Mouse (Mus musculus): ENCODE results near the gene Hddc3. TPM values are rescaled to one million over a fixed set of nuclear protein-coding genes. Genes with fewer than 3 reads are reported as not detected.
"Not testable (repeated sequence)": the region's sequence is repeated elsewhere in the genome, so short reads cannot be mapped to it uniquely, and the experiment has no call there.

The Hddc3 gene
- polyA plus RNA-seq, 1 experiment from 2014 or later, result 8.6 TPM

DNA sequence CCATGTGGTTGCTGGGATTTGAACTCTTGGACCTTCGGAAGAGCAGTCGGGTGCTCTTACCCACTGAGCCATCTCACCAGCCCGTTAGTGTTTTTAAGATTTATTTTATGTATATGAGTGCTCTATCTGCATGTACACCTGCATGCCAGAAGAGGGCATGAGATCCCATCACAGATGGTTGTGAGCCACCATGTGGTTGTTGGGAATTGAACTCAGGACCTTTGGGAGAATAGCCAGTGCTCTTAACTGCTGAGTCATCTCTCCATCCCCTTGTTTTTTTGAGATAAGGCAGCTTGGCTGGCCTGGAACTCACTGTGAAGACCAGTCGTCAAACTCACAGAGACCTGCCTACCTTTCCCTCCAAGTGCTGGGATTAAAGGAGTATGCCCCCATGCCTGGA lies 53.5 kb downstream of the Hddc3 start:
- H3K4me2 ChIP-seq (replicated peaks; ENCODE audit: low read depth); H3K4me3 ChIP-seq (ENCODE audit: low read depth, low read length); H3K9ac ChIP-seq (ENCODE audit: low read length); H3K9me3 ChIP-seq (ENCODE audit: control insufficient read depth, low read length); ATAC-seq (ENCODE audit: low FRiP score, low TSS enrichment); H3K27ac ChIP-seq (replicated peaks); H3K4me1 ChIP-seq (replicated peaks; ENCODE audit: control insufficient read depth, insufficient read depth); H3K27me3 ChIP-seq (ENCODE audit: control insufficient read depth, insufficient read depth, low read length); DNase-seq (ENCODE audit: low spot score): not testable (repeated sequence)
- H3K36me3 ChIP-seq (ENCODE audit: control insufficient read depth, insufficient read depth, low read length), result peaks cover 32% of the 10 kb centered on the region
- TF ChIP-seq CTCF (IDR thresholded peaks at IDR 0.05; ENCODE audit: low read depth), result peak; percentile 59
- WGBS, result 88% methylated on average over 4 of the region's 4 CpGs

DNA sequence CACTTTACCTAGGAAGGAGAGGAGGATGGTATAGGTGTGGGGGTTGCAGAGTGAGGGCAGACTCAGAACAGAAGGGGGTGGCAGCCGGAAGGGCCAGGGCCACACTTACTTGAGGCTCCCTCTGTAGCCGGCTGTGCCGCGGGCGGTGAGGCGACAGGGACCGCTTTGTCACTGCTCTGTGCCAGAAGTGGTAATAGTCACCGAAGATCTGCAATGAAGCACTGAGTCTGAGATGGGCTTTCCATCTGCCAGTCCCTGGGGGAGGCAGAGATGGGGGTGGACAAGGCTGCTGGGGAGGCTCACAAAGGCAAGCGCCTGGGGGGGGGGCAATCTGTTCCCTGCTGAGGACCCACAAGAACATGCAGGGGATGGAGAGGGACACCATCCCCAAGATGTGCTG lies 55.1 kb downstream of the Hddc3 start:
- TF ChIP-seq EP300 (optimal IDR thresholded peaks at IDR 0.05) (no peak), CTCF (IDR thresholded peaks at IDR 0.05; ENCODE audit: low read depth) (no peak)
- Histone ChIP-seq H3K4me2 (replicated peaks; ENCODE audit: low read depth) (no peak overlapping the region), H3K27me3 (ENCODE audit: control insufficient read depth, insufficient read depth, low read length) (no peaks in the 10 kb centered on the region), H3K4me1 (replicated peaks; ENCODE audit: control insufficient read depth, insufficient read depth) (peaks cover 4% of the 10 kb centered on the region; the same call in 1 of the 2 replicates), H3K27ac (replicated peaks) (no peak overlapping the region), H3K36me3 (ENCODE audit: control insufficient read depth, insufficient read depth, low read length) (peaks cover 19% of the 10 kb centered on the region), H3K9me3 (ENCODE audit: control insufficient read depth, low read length) (no peaks in the 10 kb centered on the region), H3K4me3 (ENCODE audit: low read depth, low read length) (no peak overlapping the region), H3K9ac (ENCODE audit: low read length) (no peak overlapping the region)
- DNase-seq (ENCODE audit: low spot score) (no peak), ATAC-seq (ENCODE audit: low FRiP score, low TSS enrichment) (no peak)
- WGBS, result 97% methylated on average over 9 of the region's 9 CpGs

DNA sequence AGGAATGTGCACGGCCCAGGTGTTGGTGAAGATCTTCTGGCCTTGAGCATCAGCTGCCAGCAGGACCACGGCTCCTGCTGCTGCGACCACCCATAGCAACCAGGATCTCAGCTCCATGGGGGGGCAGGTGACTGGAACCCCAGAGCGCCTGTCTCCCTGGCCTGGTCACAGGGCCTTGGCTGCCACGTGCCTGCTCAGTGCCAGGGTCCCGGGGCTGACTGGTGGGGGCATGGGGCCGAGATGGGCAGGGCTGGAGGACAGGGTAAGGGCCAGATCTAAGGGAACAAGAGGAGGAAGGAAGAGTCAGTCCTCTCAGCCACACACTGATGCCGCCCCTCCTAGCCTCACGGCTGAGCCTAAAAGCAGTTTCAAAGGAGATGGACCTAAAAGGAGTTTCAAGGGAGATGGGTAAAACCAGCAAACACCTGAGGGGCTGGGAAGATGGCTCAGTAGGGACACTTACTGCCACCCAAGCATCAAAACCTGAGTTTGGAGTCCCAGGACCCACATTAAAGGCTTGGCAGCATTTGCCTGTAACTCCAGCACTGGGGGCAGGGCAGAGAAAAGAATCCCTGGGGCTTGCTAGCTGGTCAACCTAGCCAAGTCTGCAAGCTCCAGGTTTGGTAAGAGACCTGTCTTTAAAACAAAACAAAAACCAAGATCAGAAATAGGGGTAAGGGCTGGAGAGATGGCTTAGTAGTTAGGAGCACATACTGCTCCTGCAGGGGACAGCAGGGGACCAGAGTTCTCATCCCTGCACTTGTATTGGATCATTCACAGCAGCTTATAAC lies 55.9 kb downstream of the Hddc3 start:
- no peak overlapping the region for H3K9ac ChIP-seq (ENCODE audit: low read length)
- H3K9me3 ChIP-seq (ENCODE audit: control insufficient read depth, low read length), result no peaks in the 10 kb centered on the region
- no peak overlapping the region for H3K4me3 ChIP-seq (ENCODE audit: low read depth, low read length)
- H3K27ac ChIP-seq (replicated peaks), result no peak overlapping the region
- no peak overlapping the region for H3K4me2 ChIP-seq (replicated peaks; ENCODE audit: low read depth)
- H3K27me3 ChIP-seq (ENCODE audit: control insufficient read depth, insufficient read depth, low read length), result no peaks in the 10 kb centered on the region
- peak; percentile 18 for TF ChIP-seq CTCF (IDR thresholded peaks at IDR 0.05; ENCODE audit: low read depth)
- TF ChIP-seq EP300 (optimal IDR thresholded peaks at IDR 0.05), result no peak
- peaks cover 4% of the 10 kb centered on the region; the same call in 1 of the 2 replicates for H3K4me1 ChIP-seq (replicated peaks; ENCODE audit: control insufficient read depth, insufficient read depth)
- DNase-seq (ENCODE audit: low spot score), result no peak
- WGBS, result 82% methylated on average over 9 of the region's 9 CpGs
- H3K36me3 ChIP-seq (ENCODE audit: control insufficient read depth, insufficient read depth, low read length), result peaks cover 16% of the 10 kb centered on the region
- no peak for ATAC-seq (ENCODE audit: low FRiP score, low TSS enrichment)

DNA sequence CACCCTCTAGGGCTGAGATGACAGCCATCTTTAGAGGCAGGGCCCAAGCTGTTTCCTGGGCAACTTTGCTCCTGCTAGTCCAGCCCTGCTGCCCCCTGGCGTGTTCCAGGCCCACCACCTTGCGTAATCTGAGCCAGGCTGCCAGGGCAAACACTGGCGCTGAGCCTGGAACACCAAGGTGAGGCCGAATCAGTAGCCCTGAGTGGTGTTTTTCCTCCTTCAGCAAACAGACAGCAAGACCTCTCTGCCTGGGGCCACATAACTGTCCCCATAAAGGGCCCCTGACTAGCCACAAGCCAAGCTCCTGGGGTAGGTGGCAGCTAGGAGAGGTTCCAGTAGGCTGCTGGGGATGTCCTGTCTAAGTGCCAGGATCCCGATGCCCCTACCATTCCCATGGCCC lies 57.2 kb downstream of the Hddc3 start:
- WGBS, result 46% methylated on average over 5 of the region's 5 CpGs

More for the DNA sequence above, 57.2 kb downstream of the Hddc3 start:
- peak; percentile 83 for DNase-seq (ENCODE audit: low spot score)
- peak; percentile 49 for TF ChIP-seq CTCF (IDR thresholded peaks at IDR 0.05; ENCODE audit: low read depth)
- TF ChIP-seq EP300 (optimal IDR thresholded peaks at IDR 0.05), result no peak
- no peaks in the 10 kb centered on the region for H3K27me3 ChIP-seq (ENCODE audit: control insufficient read depth, insufficient read depth, low read length)
- H3K4me1 ChIP-seq (replicated peaks; ENCODE audit: control insufficient read depth, insufficient read depth), result peaks cover 4% of the 10 kb centered on the region; the same call in 1 of the 2 replicates
- H3K4me3 ChIP-seq (ENCODE audit: low read depth, low read length), result peak overlapping the region; percentile 87; the same call in 1 of the 2 replicates
- ATAC-seq (ENCODE audit: low FRiP score, low TSS enrichment), result peak; percentile 14; the same call in 1 of the 2 replicates
- peaks cover 16% of the 10 kb centered on the region for H3K36me3 ChIP-seq (ENCODE audit: control insufficient read depth, insufficient read depth, low read length)
- peak overlapping the region; percentile 45 for H3K9ac ChIP-seq (ENCODE audit: low read length)
- 0 out of 2 replicates have a peak overlapping the region, but pooled peaks have one; percentile 13 for H3K27ac ChIP-seq (replicated peaks)
- no peaks in the 10 kb centered on the region for H3K9me3 ChIP-seq (ENCODE audit: control insufficient read depth, low read length)
- H3K4me2 ChIP-seq (replicated peaks; ENCODE audit: low read depth), result peak overlapping the region; percentile 95

Other genes starting within 250 kb of the Hddc3 start
- gene Idh2, start 227.7 kb upstream of the Hddc3 start, polyA plus RNA-seq (2015; fragmentation: Nextera tagmentation; extraction: Ambion mirVana), result 288 TPM in 2 replicates
- gene Sema4b, start 156.3 kb upstream of the Hddc3 start, polyA plus RNA-seq (2015; fragmentation: Nextera tagmentation; extraction: Ambion mirVana), result 19.4 and 19.9 TPM in 2 replicates
- gene Cib1, start 110.3 kb upstream of the Hddc3 start, polyA plus RNA-seq (2015; fragmentation: Nextera tagmentation; extraction: Ambion mirVana), result 187 and 189 TPM in 2 replicates
- 2.9 and 3.2 TPM in 2 replicates for gene Gdpgp1, start 110.2 kb upstream of the Hddc3 start, polyA plus RNA-seq (2015; fragmentation: Nextera tagmentation; extraction: Ambion mirVana)
- 1.2 TPM in 2 replicates for gene Ttll13, start 96.7 kb upstream of the Hddc3 start, polyA plus RNA-seq (2015; fragmentation: Nextera tagmentation; extraction: Ambion mirVana)
- gene Ngrn, start 81.9 kb upstream of the Hddc3 start, polyA plus RNA-seq (2015; fragmentation: Nextera tagmentation; extraction: Ambion mirVana), result 33.6 and 34.5 TPM in 2 replicates
- 4.9 and 7.5 TPM in 2 replicates for gene Vps33b, start 73.5 kb upstream of the Hddc3 start, polyA plus RNA-seq (2015; fragmentation: Nextera tagmentation; extraction: Ambion mirVana)
- gene Prc1, start 48.7 kb upstream of the Hddc3 start, polyA plus RNA-seq (2015; fragmentation: Nextera tagmentation; extraction: Ambion mirVana), result 32.6 and 38.0 TPM in 2 replicates
- 3.7 and 3.8 TPM in 2 replicates for gene Rccd1, start 18.6 kb upstream of the Hddc3 start, polyA plus RNA-seq (2015; fragmentation: Nextera tagmentation; extraction: Ambion mirVana)
- 30.7 and 34.5 TPM in 2 replicates for gene Unc45a, start 2.1 kb upstream of the Hddc3 start, polyA plus RNA-seq (2015; fragmentation: Nextera tagmentation; extraction: Ambion mirVana)
- 3.6 and 5.3 TPM in 2 replicates for gene Man2a2, start 28.3 kb downstream of the Hddc3 start, polyA plus RNA-seq (2015; fragmentation: Nextera tagmentation; extraction: Ambion mirVana)
- gene Fes, start 44.8 kb downstream of the Hddc3 start, polyA plus RNA-seq (2015; fragmentation: Nextera tagmentation; extraction: Ambion mirVana), result 6.2 TPM in 2 replicates
- gene Furin, start 62.3 kb downstream of the Hddc3 start, polyA plus RNA-seq (2015; fragmentation: Nextera tagmentation; extraction: Ambion mirVana), result 17.6 and 20.8 TPM in 2 replicates
- gene Blm, start 192.0 kb downstream of the Hddc3 start, polyA plus RNA-seq (2015; fragmentation: Nextera tagmentation; extraction: Ambion mirVana), result 3.2 TPM in 2 replicates

All from stomach, postnatal 0 days (tissue).